Mouse (Mus musculus) macrophage (primary cell): ENCODE results near the gene Exosc10. TPM values are rescaled to one million over a fixed set of nuclear protein-coding genes. Genes with fewer than 3 reads are reported as not detected.

ENCODE experiments used
- H3K27ac ChIP-seq: fragments of 350-480 bp; formaldehyde crosslinking; 2 replicates; pipeline ENCODE4 v1.9.0; 2021
- H3K36me3 ChIP-seq: fragments of 350-480 bp; formaldehyde crosslinking; 2 replicates; pipeline ENCODE4 v1.9.0; 2021; ENCODE audit errors: inconsistent target
- H3K4me3 ChIP-seq: fragments of 350-480 bp; formaldehyde crosslinking; 2 replicates; pipeline ENCODE4 v1.9.0; 2021; ENCODE audit errors: inconsistent target
- H3K79me2 ChIP-seq: fragments of 350-480 bp; formaldehyde crosslinking; 2 replicates; pipeline ENCODE4 v1.9.0; 2021; ENCODE audit errors: inconsistent target
- WGBS: methylation state at CpG from one replicate; pipeline ENCODE4 v1.1.7; 2026; ENCODE audit warnings: inconsistent platforms; ENCODE audit not compliant: missing documents; 5-methylcytosine and 5-hydroxymethylcytosine counted together
- polyA plus RNA-seq: library from polyadenylated mRNA; stranded (reverse); fragments of 250-400 nt; gene quantifications from 3 replicates; pipeline ENCODE4 v1.2.4, GENCODE M21; 2018; ENCODE audit warnings: inconsistent platforms

Exosc10 gene
- polyA plus RNA-seq, 1 experiment from 2014 or later: 58.5 TPM

GRCm38 (mm10) chr4:148607758-148608157 is 49.5 kb downstream of the Exosc10 start:
- Histone ChIP-seq H3K79me2 (no peaks in the 10 kb centered on the region), H3K27ac (no peak overlapping the region), H3K4me3 (no peak overlapping the region), H3K36me3 (peaks cover 4% of the 10 kb centered on the region; the same call in 1 of the 2 replicates)
- WGBS: 8% methylated on average over 5 of the region's 5 CpGs

- WGBS: 92% methylated on average over 5 of the region's 5 CpGs
- Histone ChIP-seq H3K27ac (no peak overlapping the region), H3K79me2 (no peaks in the 10 kb centered on the region), H3K36me3 (peaks cover 17% of the 10 kb centered on the region), H3K4me3 (no peak overlapping the region)
These were observed 51.6 kb downstream of the Exosc10 start for GRCm38 (mm10) chr4:148609805-148610204.

GRCm38 (mm10) chr4:148610631-148611364 is 52.6 kb downstream of the Exosc10 start:
- Histone ChIP-seq H3K79me2 (no peaks in the 10 kb centered on the region), H3K36me3 (peaks cover 27% of the 10 kb centered on the region), H3K27ac (no peak overlapping the region), H3K4me3 (no peak overlapping the region)
- 53% methylated on average over 4 of the region's 5 CpGs for WGBS

GRCm38 (mm10) chr4:148612557-148612956 is 54.3 kb downstream of the Exosc10 start:
- no peak overlapping the region for H3K27ac ChIP-seq
- H3K4me3 ChIP-seq: no peak overlapping the region
- 81% methylated on average over 4 of the region's 4 CpGs for WGBS
- peaks cover 34% of the 10 kb centered on the region for H3K36me3 ChIP-seq
- H3K79me2 ChIP-seq: no peaks in the 10 kb centered on the region

- 93% methylated on average over 9 of the region's 9 CpGs for WGBS
- no peak overlapping the region for H3K27ac ChIP-seq
- H3K4me3 ChIP-seq: no peak overlapping the region
- H3K79me2 ChIP-seq: peaks cover 8% of the 10 kb centered on the region; the same call in 1 of the 2 replicates
- peaks cover 43% of the 10 kb centered on the region for H3K36me3 ChIP-seq
These were observed 55.5 kb downstream of the Exosc10 start for GRCm38 (mm10) chr4:148613738-148614137.

- H3K36me3 ChIP-seq: peaks cover 85% of the 10 kb centered on the region
- WGBS: 92% methylated on average over 1 of the region's 1 CpGs
- peaks cover 69% of the 10 kb centered on the region for H3K79me2 ChIP-seq
- no peak overlapping the region for H3K27ac ChIP-seq
- H3K4me3 ChIP-seq: no peak overlapping the region
These were observed 61.6 kb downstream of the Exosc10 start for GRCm38 (mm10) chr4:148619805-148620204.

GRCm38 (mm10) chr4:148620718-148621117 is 62.5 kb downstream of the Exosc10 start:
- H3K36me3 ChIP-seq: peaks cover 76% of the 10 kb centered on the region
- no peak overlapping the region for H3K4me3 ChIP-seq
- H3K27ac ChIP-seq: no peak overlapping the region
- H3K79me2 ChIP-seq: peaks cover 78% of the 10 kb centered on the region
- WGBS: 100% methylated on average over 1 of the region's 1 CpGs

- Histone ChIP-seq H3K36me3 (peaks cover 67% of the 10 kb centered on the region), H3K27ac (no peak overlapping the region), H3K4me3 (no peak overlapping the region), H3K79me2 (peaks cover 84% of the 10 kb centered on the region)
- 98% methylated on average over 4 of the region's 4 CpGs for WGBS
These were observed 64.3 kb downstream of the Exosc10 start for GRCm38 (mm10) chr4:148622485-148622884.

- no peak overlapping the region for H3K4me3 ChIP-seq
- peaks cover 77% of the 10 kb centered on the region for H3K79me2 ChIP-seq
- H3K36me3 ChIP-seq: peaks cover 60% of the 10 kb centered on the region
- no peak overlapping the region for H3K27ac ChIP-seq
- 66% methylated on average over 4 of the region's 4 CpGs for WGBS
These were observed 65.4 kb downstream of the Exosc10 start for GRCm38 (mm10) chr4:148623609-148624008.

GRCm38 (mm10) chr4:148625010-148625409 is 66.8 kb downstream of the Exosc10 start:
- peaks cover 46% of the 10 kb centered on the region for H3K36me3 ChIP-seq
- WGBS: 91% methylated on average over 10 of the region's 10 CpGs
- peak overlapping the region; percentile 69 for H3K4me3 ChIP-seq
- H3K79me2 ChIP-seq: peaks cover 63% of the 10 kb centered on the region
- no peak overlapping the region for H3K27ac ChIP-seq

- 1% methylated on average over 57 of the region's 57 CpGs for WGBS
These were observed 67.8 kb downstream of the Exosc10 start for GRCm38 (mm10) chr4:148625756-148626622.

GRCm38 (mm10) chr4:148626623-148627185 is 68.5 kb downstream of the Exosc10 start, which contains the start of gene Tardbp:
TSS of gene Tardbp (minus strand) at chr4:148627019.
- H3K36me3 ChIP-seq: peaks cover 29% of the 10 kb centered on the region; the same call in 1 of the 2 replicates
- H3K79me2 ChIP-seq: peaks cover 46% of the 10 kb centered on the region
- WGBS: 1% methylated on average over 50 of the region's 51 CpGs
- peak within 1 kb of the TSS; percentile 85 for H3K27ac ChIP-seq
- H3K4me3 ChIP-seq: peak within 1 kb of the TSS; percentile 69

More at GRCm38 (mm10) chr4:148625756-148626622, 67.8 kb downstream of the Exosc10 start:
- Histone ChIP-seq H3K27ac (peak overlapping the region; percentile 85), H3K4me3 (peak overlapping the region; percentile 69), H3K79me2 (peaks cover 54% of the 10 kb centered on the region), H3K36me3 (peaks cover 36% of the 10 kb centered on the region; the same call in 1 of the 2 replicates)

GRCm38 (mm10) chr4:148627246-148627645 is 69.0 kb downstream of the Exosc10 start:
- H3K36me3 ChIP-seq: peaks cover 25% of the 10 kb centered on the region; the same call in 1 of the 2 replicates
- WGBS: 67% methylated on average over 3 of the region's 3 CpGs
- peak overlapping the region; percentile 85; the same call in 1 of the 2 replicates for H3K27ac ChIP-seq
- H3K79me2 ChIP-seq: peaks cover 41% of the 10 kb centered on the region
- peak overlapping the region; percentile 69; the same call in 1 of the 2 replicates for H3K4me3 ChIP-seq
